Mouse (Mus musculus): ENCODE measurements around the gene Slit2. TPM values are rescaled to one million over a fixed set of nuclear protein-coding genes. Genes with fewer than 3 reads are reported as not detected.
A peak's percentile ranks its signal among the peaks of the same experiment; 100 is the strongest.

Slit2 gene
- 0.09 and 0.27 TPM in 2 replicates for total RNA-seq (2014; rRNA removed)
- polyA plus RNA-seq (2012; rRNA removed): 0.13 TPM in 1 of 2 replicates, not detected in the other

DNA sequence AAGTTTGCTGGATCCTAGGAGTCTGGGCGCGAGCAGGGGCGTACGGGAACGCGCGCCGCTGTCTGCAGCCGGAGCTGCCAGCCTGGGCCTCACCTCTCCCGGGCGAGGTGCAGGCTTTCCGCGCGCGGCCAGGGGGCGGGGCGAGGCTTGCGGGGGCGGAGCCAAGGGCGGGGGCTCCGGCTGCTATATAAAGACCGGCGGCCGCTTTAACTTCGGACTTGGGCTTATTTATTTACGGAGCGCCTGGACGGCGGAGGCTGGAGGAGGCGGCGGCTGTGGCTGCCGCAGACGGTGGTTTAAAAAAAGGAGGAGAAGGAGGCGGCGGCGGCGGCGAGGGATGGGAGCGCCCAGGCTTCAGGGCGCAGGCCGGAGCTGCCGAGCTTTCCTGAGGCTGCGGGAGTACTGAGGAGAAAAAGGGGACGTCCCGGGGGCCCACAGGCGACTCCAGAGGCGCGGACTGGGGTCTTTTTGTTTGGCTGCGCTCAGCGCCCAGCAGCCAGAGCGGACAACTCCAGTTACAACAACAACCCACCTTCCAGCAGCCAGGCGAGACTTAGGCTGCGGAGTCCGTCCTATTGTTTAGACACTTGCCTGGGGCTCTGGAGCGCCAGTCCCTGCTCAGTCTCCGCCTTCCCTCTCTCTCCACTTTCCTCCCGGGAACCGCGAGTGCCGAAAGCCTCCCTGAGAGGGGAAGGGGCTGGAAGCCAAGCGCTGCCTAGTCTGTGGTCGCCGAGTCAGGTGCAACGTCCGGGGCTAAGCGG, at the start of gene Slit2:
Slit2 (plus strand) TSS at position 198 of the 761 bp plus-strand sequence.
- Histone ChIP-seq H3K79me2 (ENCODE audit: control insufficient read depth, insufficient read depth, low read length) (no peaks in the 10 kb centered on the region), H3K9ac (ENCODE audit: low read depth, low read length) (peak within 1 kb of the TSS; percentile 28; the same call in 1 of the 2 replicates), H3K27ac (replicated peaks; ENCODE audit: insufficient read depth, low read depth, low read length) (no peak within 1 kb of the TSS), H3K4me1 (ENCODE audit: control insufficient read depth, insufficient read depth, low read length) (peaks cover 5% of the 10 kb centered on the region; the same call in 1 of the 2 replicates), H3K4me3 (ENCODE audit: insufficient read depth, low read depth, low read length) (peak within 1 kb of the TSS; percentile 52), H3K27me3 (ENCODE audit: control insufficient read depth, insufficient read depth, low read length) (peaks cover 19% of the 10 kb centered on the region), H3K36me3 (ENCODE audit: control insufficient read depth, insufficient read depth, low read length) (no peaks in the 10 kb centered on the region)
- no peak for TF ChIP-seq CTCF (IDR thresholded peaks at IDR 0.05; ENCODE audit: low read depth, low read length)
- 0 out of 2 replicates have a peak, but pooled peaks have one; percentile 14 for TF ChIP-seq POLR2A (IDR thresholded peaks at IDR 0.05; ENCODE audit: extremely low read depth, insufficient read depth, low read length)
- DNase-seq (ENCODE audit: extremely low read depth, low read depth, low spot score): peak; percentile 51
- under 1% methylated on average over 65 of the region's 66 CpGs for WGBS

DNA sequence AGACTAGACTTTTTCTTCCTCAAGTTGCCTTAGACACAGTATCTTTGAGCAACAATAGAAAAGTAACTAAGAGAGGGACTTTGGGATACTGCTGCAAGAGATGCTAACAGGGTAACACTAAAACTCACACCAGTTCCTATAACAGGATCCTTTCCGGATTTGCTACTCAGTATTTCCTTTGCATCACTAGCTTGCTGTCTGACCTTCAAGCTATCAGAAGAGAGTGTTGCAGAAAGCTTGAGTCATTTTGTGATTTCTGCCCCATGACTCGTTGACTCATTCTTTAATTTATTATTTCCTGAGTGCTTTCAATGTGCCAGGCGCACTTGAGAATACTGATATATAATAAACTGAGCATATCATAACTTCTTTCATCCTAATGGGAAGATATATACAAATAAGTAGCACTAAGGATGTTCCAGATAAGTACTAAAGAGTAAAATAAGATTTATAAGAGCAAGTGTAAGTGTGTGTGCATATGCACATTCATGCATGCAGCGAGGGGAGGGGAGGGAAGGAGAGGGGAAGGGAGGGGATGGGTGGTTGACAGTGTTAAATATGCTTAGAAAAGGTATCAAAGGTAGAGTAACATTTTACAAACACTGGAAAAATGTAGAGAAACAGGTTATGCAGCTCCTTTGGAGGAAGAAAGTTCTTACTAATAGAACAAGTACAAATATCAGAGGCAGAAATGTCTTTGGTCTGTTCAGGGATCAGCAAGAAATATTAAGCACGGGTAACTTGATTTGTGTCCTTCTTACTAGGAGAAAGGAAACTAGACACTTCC, 44.2 kb upstream of the Slit2 start:
- H3K27me3 ChIP-seq (ENCODE audit: control insufficient read depth, insufficient read depth, low read length): no peaks in the 10 kb centered on the region
- 66% methylated on average over 5 of the region's 5 CpGs for WGBS
- H3K79me2 ChIP-seq (ENCODE audit: control insufficient read depth, insufficient read depth, low read length): no peaks in the 10 kb centered on the region
- H3K4me1 ChIP-seq (ENCODE audit: control insufficient read depth, insufficient read depth, low read length): no peaks in the 10 kb centered on the region
- H3K36me3 ChIP-seq (ENCODE audit: control insufficient read depth, insufficient read depth, low read length): no peaks in the 10 kb centered on the region
- DNase-seq (ENCODE audit: extremely low read depth, low read depth, low spot score): no peak
- H3K9ac ChIP-seq (ENCODE audit: low read depth, low read length): no peak overlapping the region
- no peak for TF ChIP-seq CTCF (IDR thresholded peaks at IDR 0.05; ENCODE audit: low read depth, low read length)
- TF ChIP-seq POLR2A (IDR thresholded peaks at IDR 0.05; ENCODE audit: extremely low read depth, insufficient read depth, low read length): no peak
- no peak overlapping the region for H3K27ac ChIP-seq (replicated peaks; ENCODE audit: insufficient read depth, low read depth, low read length)
- H3K4me3 ChIP-seq (ENCODE audit: insufficient read depth, low read depth, low read length): no peak overlapping the region

DNA sequence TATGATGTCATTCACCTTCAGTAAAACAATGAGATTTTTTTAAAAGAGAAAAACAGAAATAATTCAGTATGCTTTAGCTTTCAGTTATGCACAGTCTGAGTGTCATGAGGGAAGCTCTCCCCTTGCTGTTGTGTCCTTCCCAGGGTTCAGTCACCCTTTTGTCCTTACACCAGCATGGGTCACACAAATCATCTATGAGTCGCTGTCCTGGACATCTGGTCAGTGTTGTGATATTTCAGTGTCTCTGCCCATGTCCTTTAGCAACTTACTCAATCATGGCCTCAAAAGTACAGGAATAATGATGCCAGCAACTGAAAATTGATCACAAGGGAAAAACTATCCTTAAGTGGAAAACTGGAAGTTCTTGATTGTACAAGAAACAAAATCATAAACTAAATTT, 26.5 kb upstream of the Slit2 start:
- TF ChIP-seq POLR2A (IDR thresholded peaks at IDR 0.05; ENCODE audit: extremely low read depth, insufficient read depth, low read length): no peak
- TF ChIP-seq CTCF (IDR thresholded peaks at IDR 0.05; ENCODE audit: low read depth, low read length): no peak
- H3K4me1 ChIP-seq (ENCODE audit: control insufficient read depth, insufficient read depth, low read length): no peaks in the 10 kb centered on the region
- no peak overlapping the region for H3K9ac ChIP-seq (ENCODE audit: low read depth, low read length)
- H3K36me3 ChIP-seq (ENCODE audit: control insufficient read depth, insufficient read depth, low read length): no peaks in the 10 kb centered on the region
- no peaks in the 10 kb centered on the region for H3K27me3 ChIP-seq (ENCODE audit: control insufficient read depth, insufficient read depth, low read length)
- no peak for DNase-seq (ENCODE audit: extremely low read depth, low read depth, low spot score)
- H3K27ac ChIP-seq (replicated peaks; ENCODE audit: insufficient read depth, low read depth, low read length): no peak overlapping the region
- no peaks in the 10 kb centered on the region for H3K79me2 ChIP-seq (ENCODE audit: control insufficient read depth, insufficient read depth, low read length)
- 70% methylated on average over 1 of the region's 1 CpGs for WGBS
- H3K4me3 ChIP-seq (ENCODE audit: insufficient read depth, low read depth, low read length): no peak overlapping the region

DNA sequence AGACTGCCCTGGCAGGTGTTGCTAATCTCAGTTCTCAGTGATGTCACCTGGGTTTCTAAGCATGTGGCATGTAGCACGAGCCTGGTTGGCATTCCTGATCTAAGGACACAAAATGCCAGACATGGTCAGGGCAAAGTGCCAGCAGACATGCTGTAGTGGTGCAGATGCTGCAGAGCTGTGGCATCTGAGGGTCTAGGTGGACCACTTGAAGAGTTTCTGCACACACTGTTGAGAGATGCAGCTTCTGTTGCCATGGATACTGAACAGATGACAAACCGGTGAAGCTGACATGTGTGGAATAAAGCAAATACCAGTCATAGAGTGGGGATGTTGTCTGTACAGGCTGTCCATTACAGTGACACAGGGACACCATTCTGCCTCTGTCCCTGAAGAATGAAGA, 7.1 kb upstream of the Slit2 start:
- no peak for TF ChIP-seq POLR2A (IDR thresholded peaks at IDR 0.05; ENCODE audit: extremely low read depth, insufficient read depth, low read length)
- no peak for TF ChIP-seq CTCF (IDR thresholded peaks at IDR 0.05; ENCODE audit: low read depth, low read length)
- H3K36me3 ChIP-seq (ENCODE audit: control insufficient read depth, insufficient read depth, low read length): no peaks in the 10 kb centered on the region
- H3K27ac ChIP-seq (replicated peaks; ENCODE audit: insufficient read depth, low read depth, low read length): no peak overlapping the region
- WGBS: 56% methylated on average over 2 of the region's 2 CpGs
- H3K4me3 ChIP-seq (ENCODE audit: insufficient read depth, low read depth, low read length): no peak overlapping the region
- no peak for DNase-seq (ENCODE audit: extremely low read depth, low read depth, low spot score)
- H3K9ac ChIP-seq (ENCODE audit: low read depth, low read length): no peak overlapping the region
- H3K27me3 ChIP-seq (ENCODE audit: control insufficient read depth, insufficient read depth, low read length): no peaks in the 10 kb centered on the region
- H3K79me2 ChIP-seq (ENCODE audit: control insufficient read depth, insufficient read depth, low read length): no peaks in the 10 kb centered on the region
- H3K4me1 ChIP-seq (ENCODE audit: control insufficient read depth, insufficient read depth, low read length): no peaks in the 10 kb centered on the region

DNA sequence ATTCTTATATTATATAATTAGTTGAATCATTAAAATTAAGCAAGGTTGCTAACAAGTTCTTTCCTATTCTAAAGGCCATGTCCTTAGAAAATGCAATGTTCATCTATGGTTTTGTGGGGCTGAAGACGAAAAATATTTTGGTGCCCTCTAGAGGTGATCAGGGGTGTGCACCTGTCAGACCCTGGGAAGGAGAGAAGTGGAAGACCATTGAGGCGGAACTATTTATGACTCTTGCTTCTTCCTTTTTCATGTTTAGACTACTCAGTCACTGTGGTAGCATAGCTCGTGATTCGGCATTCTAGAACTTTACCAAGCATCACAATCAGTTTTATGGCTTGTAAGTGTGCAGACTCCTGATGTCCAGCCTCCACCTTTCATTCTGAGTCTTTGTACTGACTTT, 3.6 kb upstream of the Slit2 start:
- WGBS: 33% methylated on average over 4 of the region's 4 CpGs
- peak; percentile 13 for DNase-seq (ENCODE audit: extremely low read depth, low read depth, low spot score)
- TF ChIP-seq POLR2A (IDR thresholded peaks at IDR 0.05; ENCODE audit: extremely low read depth, insufficient read depth, low read length) (no peak), CTCF (IDR thresholded peaks at IDR 0.05; ENCODE audit: low read depth, low read length) (peak; percentile 34; the same call in 1 of the 2 replicates)
- H3K4me1 ChIP-seq (ENCODE audit: control insufficient read depth, insufficient read depth, low read length): peaks cover 5% of the 10 kb centered on the region; the same call in 1 of the 2 replicates
- no peak overlapping the region for H3K4me3 ChIP-seq (ENCODE audit: insufficient read depth, low read depth, low read length)
- no peaks in the 10 kb centered on the region for H3K36me3 ChIP-seq (ENCODE audit: control insufficient read depth, insufficient read depth, low read length)
- no peaks in the 10 kb centered on the region for H3K79me2 ChIP-seq (ENCODE audit: control insufficient read depth, insufficient read depth, low read length)
- H3K9ac ChIP-seq (ENCODE audit: low read depth, low read length): no peak overlapping the region
- H3K27me3 ChIP-seq (ENCODE audit: control insufficient read depth, insufficient read depth, low read length): 0 out of 2 replicates have a peak, but pooled peaks cover 5% of the 10 kb centered on the region
- H3K27ac ChIP-seq (replicated peaks; ENCODE audit: insufficient read depth, low read depth, low read length): no peak overlapping the region
